ENCODE assay signal across 9 mouse cellular contexts in the genomic region with DNA sequence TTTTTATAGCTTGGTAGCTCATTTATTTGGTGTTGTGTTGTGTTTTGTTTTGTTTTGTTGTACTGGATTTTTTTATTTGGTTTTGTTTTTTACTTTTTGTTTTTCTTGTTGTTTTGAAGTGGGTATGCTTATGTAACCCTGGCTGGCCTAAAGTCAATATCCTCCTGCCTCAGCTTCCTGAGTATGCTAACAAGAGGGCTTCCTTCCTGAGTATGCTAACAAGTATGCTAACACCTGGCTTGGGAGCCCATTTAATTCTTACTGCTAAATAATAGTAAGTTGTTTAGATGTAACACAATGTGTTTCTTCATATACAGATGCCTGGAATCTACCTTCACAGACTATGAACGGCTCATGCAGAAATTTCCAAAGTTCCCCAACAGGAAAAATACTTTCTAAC. TPM values are rescaled to one million over a fixed set of nuclear protein-coding genes. Genes with fewer than 3 reads are reported as not detected.
DNase-seq lines count a peak whose midpoint lies in the region; ATAC-seq lines count a peak whose summit lies in the region.
"Had no signal": no experiment of that assay in that cellular context is flagged by ENCODE, and none has a peak within 500 bp of the region (broad histone marks: within the 10 kb centered on the region; RNA-seq: fewer than 3 reads in every experiment).

No protein-coding gene starts in this region.

- H3K4me3 ChIP-seq in heart, embryonic 12.5 days = peak overlapping the region; percentile 92
- H3K4me3 ChIP-seq in neural tube, embryonic 13.5 days = no peak overlapping the region
- H3K4me3 ChIP-seq in neural tube, embryonic 15.5 days (replicated peaks) = no peak overlapping the region
- peak overlapping the region; percentile 95; the same call in 1 of the 2 replicates for H3K4me3 ChIP-seq in limb, embryonic 13.5 days

- peak overlapping the region; percentile 64 for H3K4me2 ChIP-seq in heart, embryonic 12.5 days
- H3K4me2 ChIP-seq in neural tube, embryonic 13.5 days = peak overlapping the region; percentile 71; the same call in 1 of the 2 replicates
- H3K4me2 ChIP-seq in neural tube, embryonic 15.5 days = no peak overlapping the region
- H3K4me2 ChIP-seq in limb, embryonic 13.5 days (replicated peaks) = peak overlapping the region; percentile 66

- peak overlapping the region; percentile 98 for H3K27ac ChIP-seq in heart, embryonic 12.5 days (ENCODE audit: poor library complexity, severe bottlenecking)
- H3K27ac ChIP-seq in neural tube, embryonic 13.5 days (replicated peaks) = no peak overlapping the region
- H3K27ac ChIP-seq in neural tube, embryonic 15.5 days (replicated peaks) = no peak overlapping the region
- H3K27ac ChIP-seq in limb, embryonic 13.5 days = no peak overlapping the region

- intact Hi-C loops in heart, postnatal 14 days (cut with DNase I) = no loop called here

- H3K9me3 ChIP-seq in heart, embryonic 12.5 days (replicated peaks) = no peaks in the 10 kb centered on the region
- H3K9me3 ChIP-seq in neural tube, embryonic 13.5 days = no peaks in the 10 kb centered on the region
- H3K9me3 ChIP-seq in neural tube, embryonic 15.5 days (replicated peaks) = no peaks in the 10 kb centered on the region
- H3K9me3 ChIP-seq in limb, embryonic 13.5 days = no peaks in the 10 kb centered on the region

- H3K27me3 ChIP-seq in heart, embryonic 12.5 days (replicated peaks) = no peaks in the 10 kb centered on the region
- H3K27me3 ChIP-seq in neural tube, embryonic 13.5 days = no peaks in the 10 kb centered on the region
- H3K27me3 ChIP-seq in neural tube, embryonic 15.5 days (replicated peaks) = no peaks in the 10 kb centered on the region
- no peaks in the 10 kb centered on the region for H3K27me3 ChIP-seq in limb, embryonic 13.5 days

- peaks cover 14% of the 10 kb centered on the region for H3K4me1 ChIP-seq in heart, embryonic 12.5 days (replicated peaks)
- peaks cover 28% of the 10 kb centered on the region for H3K4me1 ChIP-seq in neural tube, embryonic 13.5 days (replicated peaks)
- peaks cover 20% of the 10 kb centered on the region for H3K4me1 ChIP-seq in neural tube, embryonic 15.5 days
- H3K4me1 ChIP-seq in limb, embryonic 13.5 days = peaks cover 12% of the 10 kb centered on the region

- H3K36me3 ChIP-seq in heart, embryonic 12.5 days = peaks cover 3% of the 10 kb centered on the region; the same call in 1 of the 2 replicates
- H3K36me3 ChIP-seq in neural tube, embryonic 13.5 days = no peaks in the 10 kb centered on the region
- H3K36me3 ChIP-seq in neural tube, embryonic 15.5 days = no peaks in the 10 kb centered on the region
- 0 out of 2 replicates have a peak, but pooled peaks cover 3% of the 10 kb centered on the region for H3K36me3 ChIP-seq in limb, embryonic 13.5 days

- ATAC-seq in heart, embryonic 12.5 days (ENCODE audit: insufficient number of reproducible peaks, low FRiP score) = no peak
- ATAC-seq in neural tube, embryonic 13.5 days (ENCODE audit: low read depth) = no peak
- ATAC-seq in neural tube, embryonic 15.5 days (ENCODE audit: low FRiP score) = no peak
- no peak for ATAC-seq in limb, embryonic 13.5 days (ENCODE audit: low FRiP score, low read depth)

- 90% methylated on average over 1 of the region's 1 CpGs for WGBS in heart, embryonic 12.5 days
- 98% methylated on average over 1 of the region's 1 CpGs for WGBS in neural tube, embryonic 13.5 days
- WGBS in neural tube, embryonic 15.5 days = 91% methylated on average over 1 of the region's 1 CpGs
- 88% methylated on average over 1 of the region's 1 CpGs for WGBS in limb, embryonic 13.5 days

- H3K9ac ChIP-seq in heart, embryonic 12.5 days = no peak overlapping the region
- 0 out of 2 replicates have a peak overlapping the region, but pooled peaks have one; percentile 99 for H3K9ac ChIP-seq in neural tube, embryonic 13.5 days
- H3K9ac ChIP-seq in neural tube, embryonic 15.5 days (replicated peaks) = no peak overlapping the region
- no peak overlapping the region for H3K9ac ChIP-seq in limb, embryonic 13.5 days

- no peak for DNase-seq in heart, postnatal 14 days
- DNase-seq in cerebellum, postnatal 14 days = no peak
- no peak for DNase-seq in adrenal gland, adult (ENCODE audit: inconsistent age in 2 of 2, low spot score in 1 of 2)
- no peak for DNase-seq in cerebellum, adult 11 months
- DNase-seq: cerebellum, adult 11-12 months had no signal

RNA-seq across cellular contexts. Expression of gene Hectd1, which starts 1.3 kb away (rescaled TPM):
- 38.9 and 41.1 TPM in 2 replicates for polyA plus RNA-seq in heart, embryonic 12.5 days (2016; fragmentation: Nextera tagmentation; extraction: Ambion mirVana)
- 10 to 100 TPM; 85.9 to 89.6 TPM for total RNA-seq in heart, postnatal 14 days (2021)
- polyA plus RNA-seq in neural tube, embryonic 13.5 days (2015; fragmentation: Nextera tagmentation; extraction: Ambion mirVana) = 35.9 and 39.8 TPM in 2 replicates
- polyA plus RNA-seq in neural tube, embryonic 15.5 days (2015; fragmentation: Nextera tagmentation; extraction: Ambion mirVana) = 36.0 and 37.6 TPM in 2 replicates
- polyA plus RNA-seq in limb, embryonic 13.5 days (2015; fragmentation: Nextera tagmentation; extraction: Ambion mirVana) = 44.2 and 45.4 TPM in 2 replicates

Comparison
In these comparisons a context has a peak if more than half of its experiments do, and no peak if none do; other contexts are left out.
1. H3K4me3 ChIP-seq: peak in heart, embryonic 12.5 days (single experiment) and limb, embryonic 13.5 days (single experiment); none in neural tube, embryonic 13.5 days (single experiment) and neural tube, embryonic 15.5 days (single experiment).